Mouse (Mus musculus) gastrocnemius, adult 8-10 months (tissue): ENCODE data around the gene Pelo. TPM values are rescaled to one million over a fixed set of nuclear protein-coding genes. Genes with fewer than 3 reads are reported as not detected.

ENCODE experiments used
- DNase-seq, 2 experiments: peaks; one replicate each; pipeline ENCODE4 v3.0.0; 2022; ENCODE audit warnings: low spot score in 2 of 2
- total RNA-seq, 4 experiments: library from RNA; stranded (reverse); gene quantifications; 2 replicates each; pipeline ENCODE4 v1.2.4; 2022

The Pelo gene
- total RNA-seq, 4 experiments from 2014 or later = 7.9 to 10.0 (median 9.2) TPM

- no peak for DNase-seq
These were observed 47.3 kb downstream of the Pelo start for GRCm38 (mm10) chr13:115042652-115043051.

Other genes with a start within 250 kb of the Pelo start
- under 1 TPM; 0.17 to 0.97 (median 0.26) TPM for gene Itga2, start 158.1 kb downstream of the Pelo start, total RNA-seq
- gene Gm49395, start 11.7 kb upstream of the Pelo start, total RNA-seq = 1 to 10 TPM; 2.0 to 3.2 (median 2.3) TPM
- gene Itga1, start 11.8 kb upstream of the Pelo start, total RNA-seq = 1 to 10 TPM; 5.5 to 6.9 (median 6.5) TPM